Mouse (Mus musculus) adrenal gland, postnatal 36 days (tissue): Measurements from ENCODE around the gene Brca2. TPM values are rescaled to one million over a fixed set of nuclear protein-coding genes. Genes with fewer than 3 reads are reported as not detected.

Experiments
- DNase-seq, 2 experiments: peaks; one replicate each; pipeline ENCODE4 v3.0.0; 2021; ENCODE audit warnings: mixed read lengths in 1 of 2
- total RNA-seq, 2 experiments: library from RNA; stranded (reverse); gene quantifications; 2 replicates each; pipeline ENCODE4 v1.2.3; 2021

The Brca2 gene
- total RNA-seq, 2 experiments from 2014 or later, result 5.4 to 6.0 TPM

- DNase-seq, result no peak
Measured at GRCm38 (mm10) chr5:150598202-150599119, 76.0 kb downstream of the Brca2 start.

- DNase-seq, result no peak
Measured at GRCm38 (mm10) chr5:150599301-150600294, 77.2 kb downstream of the Brca2 start.

- DNase-seq, result peak; percentile 59 to 69
Measured at GRCm38 (mm10) chr5:150600554-150601440, 78.4 kb downstream of the Brca2 start.

GRCm38 (mm10) chr5:150601441-150602230, 79.2 kb downstream of the Brca2 start:
- DNase-seq, result no peak

- DNase-seq, result no peak
Measured at GRCm38 (mm10) chr5:150606131-150606530, 83.7 kb downstream of the Brca2 start.

GRCm38 (mm10) chr5:150607631-150608030, 85.2 kb downstream of the Brca2 start:
- DNase-seq, result no peak

- DNase-seq, result no peak
Measured at GRCm38 (mm10) chr5:150611136-150611535, 88.7 kb downstream of the Brca2 start.

GRCm38 (mm10) chr5:150611697-150612096, 89.3 kb downstream of the Brca2 start:
- DNase-seq, result peak; percentile 66 to 68

- DNase-seq, result no peak
Measured at GRCm38 (mm10) chr5:150614054-150614453, 91.6 kb downstream of the Brca2 start.

GRCm38 (mm10) chr5:150616216-150616615, 93.8 kb downstream of the Brca2 start:
- no peak for DNase-seq

GRCm38 (mm10) chr5:150616731-150617130, 94.3 kb downstream of the Brca2 start:
- no peak for DNase-seq

GRCm38 (mm10) chr5:150618599-150619355, 96.3 kb downstream of the Brca2 start:
- DNase-seq, result no peak

Other genes starting within 250 kb of the Brca2 start
- gene Zar1l, start 4.5 kb upstream of the Brca2 start, total RNA-seq, result not detected
- gene N4bp2l1, start 74.6 kb downstream of the Brca2 start, total RNA-seq, result 10 to 100 TPM; 33.2 to 37.1 TPM
- gene N4bp2l2, start 143.6 kb downstream of the Brca2 start, total RNA-seq, result 10 to 100 TPM; 79.0 to 87.5 TPM
- gene Pds5b, start 151.1 kb downstream of the Brca2 start, total RNA-seq, result 10 to 100 TPM; 24.9 to 25.4 TPM